Mouse (Mus musculus): ENCODE measurements around the gene Mrps24. TPM values are rescaled to one million over a fixed set of nuclear protein-coding genes. Genes with fewer than 3 reads are reported as not detected.

The Mrps24 gene
- polyA plus RNA-seq (2015; fragmentation: Illumina TruSeq; extraction: RNeasy Lipid Tissue Mini Kit (QIAGEN cat#74804); ENCODE audit: low read depth, low replicate concordance) = 77.8 TPM

DNA sequence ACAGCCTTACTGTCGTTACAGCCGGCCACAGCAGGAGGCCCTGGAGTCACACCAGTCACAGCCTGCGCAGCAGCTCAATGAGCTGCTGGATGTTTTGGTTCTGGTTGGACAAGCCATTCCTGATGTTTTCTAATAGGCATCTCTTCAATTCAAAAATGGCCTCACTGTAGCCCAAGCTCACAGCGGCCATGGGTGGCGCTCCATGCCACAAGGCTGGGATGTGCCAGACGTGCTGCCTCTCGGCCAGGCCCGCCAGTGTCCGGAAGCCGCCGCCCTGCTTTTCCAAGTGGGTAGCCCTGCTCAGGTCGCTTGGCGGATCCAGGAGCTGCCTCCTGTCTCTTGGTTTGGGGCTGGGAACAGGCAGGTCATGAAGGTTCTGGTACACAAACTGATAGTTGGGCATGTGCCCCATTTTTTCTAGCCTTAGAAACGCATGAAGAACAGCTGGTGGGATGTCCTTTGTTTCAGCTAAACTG, at the start of gene Mrps24:
Gene Mrps24, minus strand, starts transcription at position 51 of the 476 bp plus-strand sequence.

GRCm38 (mm10) chr11:5761820-5762632, 46.5 kb upstream of the Mrps24 start, which contains the start of gene Urgcp:
Urgcp (minus strand) TSS chr11:5762376.

Other genes with a start within 250 kb of the Mrps24 start
- gene Xbp1, start 195.0 kb downstream of the Mrps24 start, polyA plus RNA-seq (2015; fragmentation: Illumina TruSeq; extraction: RNeasy Lipid Tissue Mini Kit (QIAGEN cat#74804); ENCODE audit: low read depth, low replicate concordance) = 106 TPM
- 16.6 TPM for gene Ccdc117, start 173.5 kb downstream of the Mrps24 start, polyA plus RNA-seq (2015; fragmentation: Illumina TruSeq; extraction: RNeasy Lipid Tissue Mini Kit (QIAGEN cat#74804); ENCODE audit: low read depth, low replicate concordance)
- gene Ankrd36, start 146.0 kb downstream of the Mrps24 start, polyA plus RNA-seq (2015; fragmentation: Illumina TruSeq; extraction: RNeasy Lipid Tissue Mini Kit (QIAGEN cat#74804); ENCODE audit: low read depth, low replicate concordance) = not detected
- 36.3 TPM for gene Urgcp, start 46.7 kb upstream of the Mrps24 start, polyA plus RNA-seq (2015; fragmentation: Illumina TruSeq; extraction: RNeasy Lipid Tissue Mini Kit (QIAGEN cat#74804); ENCODE audit: low read depth, low replicate concordance)
- gene Dbnl, start 72.8 kb upstream of the Mrps24 start, polyA plus RNA-seq (2015; fragmentation: Illumina TruSeq; extraction: RNeasy Lipid Tissue Mini Kit (QIAGEN cat#74804); ENCODE audit: low read depth, low replicate concordance) = 78.1 TPM
- gene Pgam2, start 88.1 kb upstream of the Mrps24 start, polyA plus RNA-seq (2015; fragmentation: Illumina TruSeq; extraction: RNeasy Lipid Tissue Mini Kit (QIAGEN cat#74804); ENCODE audit: low read depth, low replicate concordance) = 14.5 TPM
- 6.7 TPM for gene Polm, start 122.3 kb upstream of the Mrps24 start, polyA plus RNA-seq (2015; fragmentation: Illumina TruSeq; extraction: RNeasy Lipid Tissue Mini Kit (QIAGEN cat#74804); ENCODE audit: low read depth, low replicate concordance)
- gene Aebp1, start 146.3 kb upstream of the Mrps24 start, polyA plus RNA-seq (2015; fragmentation: Illumina TruSeq; extraction: RNeasy Lipid Tissue Mini Kit (QIAGEN cat#74804); ENCODE audit: low read depth, low replicate concordance) = 10.4 TPM
- gene Pold2, start 162.6 kb upstream of the Mrps24 start, polyA plus RNA-seq (2015; fragmentation: Illumina TruSeq; extraction: RNeasy Lipid Tissue Mini Kit (QIAGEN cat#74804); ENCODE audit: low read depth, low replicate concordance) = 22.3 TPM
- not detected for gene Myl7, start 183.1 kb upstream of the Mrps24 start, polyA plus RNA-seq (2015; fragmentation: Illumina TruSeq; extraction: RNeasy Lipid Tissue Mini Kit (QIAGEN cat#74804); ENCODE audit: low read depth, low replicate concordance)
- gene Gck, start 234.4 kb upstream of the Mrps24 start, polyA plus RNA-seq (2015; fragmentation: Illumina TruSeq; extraction: RNeasy Lipid Tissue Mini Kit (QIAGEN cat#74804); ENCODE audit: low read depth, low replicate concordance) = 2.3 TPM
- gene Ykt6, start 240.0 kb upstream of the Mrps24 start, polyA plus RNA-seq (2015; fragmentation: Illumina TruSeq; extraction: RNeasy Lipid Tissue Mini Kit (QIAGEN cat#74804); ENCODE audit: low read depth, low replicate concordance) = 102 TPM

Measured in brain, adult 10 weeks (tissue).